Mouse (Mus musculus) adrenal gland, postnatal 36 days (tissue): ENCODE results near the gene Tyms. TPM values are rescaled to one million over a fixed set of nuclear protein-coding genes. Genes with fewer than 3 reads are reported as not detected.
"Not testable (repeated sequence)": the region's sequence is repeated elsewhere in the genome, so short reads cannot be mapped to it uniquely, and the experiment has no call there.

ENCODE experiments used
- DNase-seq, 2 experiments: peaks; one replicate each; pipeline ENCODE4 v3.0.0; 2021; ENCODE audit warnings: mixed read lengths in 1 of 2
- total RNA-seq, 2 experiments: library from RNA; stranded (reverse); gene quantifications; 2 replicates each; pipeline ENCODE4 v1.2.3; 2021

Gene Tyms
- total RNA-seq, 2 experiments from 2014 or later, result 21.3 to 22.2 TPM

DNA sequence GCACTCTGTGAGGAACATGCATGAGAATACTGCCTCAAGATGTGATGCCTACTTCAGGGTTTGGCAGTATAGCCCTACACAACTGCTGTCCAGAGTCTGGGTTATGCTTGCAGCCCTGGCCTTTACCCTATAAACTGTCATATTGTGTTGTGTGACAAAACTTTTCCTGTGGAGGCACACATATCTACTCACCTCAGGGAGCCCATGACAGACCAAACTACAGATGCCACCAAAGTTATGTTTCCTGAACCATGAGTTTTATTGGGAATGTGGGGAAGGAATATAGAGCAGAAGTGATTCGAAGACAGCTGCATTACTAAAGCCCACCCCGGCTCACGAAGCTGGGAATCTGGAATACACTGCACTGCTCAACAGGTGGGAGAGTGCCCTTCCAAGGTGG lies 29.9 kb upstream of the Tyms start:
- no peak for DNase-seq

GRCm38 (mm10) chr5:30098260-30098659 lies 24.8 kb upstream of the Tyms start:
- DNase-seq, result no peak

DNA sequence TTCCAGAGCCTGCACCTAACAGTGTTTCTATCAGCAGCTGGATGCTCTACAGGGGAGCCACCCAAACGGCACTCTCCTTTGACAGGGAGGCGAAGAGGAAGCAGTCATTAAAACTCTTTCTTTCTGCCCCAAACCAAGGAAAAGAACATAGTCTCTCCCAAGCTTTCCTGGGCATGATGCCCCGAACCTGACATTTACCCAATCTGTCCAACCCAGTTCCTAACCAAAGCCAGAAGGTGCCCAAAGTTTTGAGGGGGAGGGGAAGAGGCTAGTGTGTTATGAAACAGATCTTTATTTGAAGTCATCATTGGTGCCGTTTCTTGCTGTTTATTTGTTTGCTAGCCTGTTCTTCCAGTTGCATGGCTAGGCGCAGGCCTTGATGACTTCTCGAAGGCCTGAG lies 22.3 kb upstream of the Tyms start:
- no peak for DNase-seq

GRCm38 (mm10) chr5:30094399-30094798 lies 21.0 kb upstream of the Tyms start:
- no peak for DNase-seq

- no peak for DNase-seq
These were observed 19.3 kb upstream of the Tyms start for GRCm38 (mm10) chr5:30092701-30093100.

DNA sequence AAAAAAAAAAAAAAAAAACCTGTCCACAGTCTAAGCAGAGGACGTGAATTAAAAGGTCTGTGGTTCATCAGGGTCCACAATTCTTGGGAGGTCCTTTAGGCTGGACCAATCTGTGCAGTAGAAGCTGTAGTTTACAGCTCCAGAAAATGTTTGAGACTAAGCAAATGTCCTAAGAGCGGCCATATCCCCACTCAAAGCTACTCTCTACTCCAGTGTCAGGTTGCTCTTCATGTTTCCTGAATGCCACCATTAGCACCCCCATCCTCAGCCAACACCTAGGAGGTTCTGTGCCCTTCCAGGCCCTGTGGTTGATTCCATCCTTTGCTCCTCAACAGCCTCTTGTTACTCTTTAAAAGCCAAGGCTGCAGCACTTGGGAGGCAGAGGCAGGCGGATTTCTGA lies 1.0 kb downstream of the Tyms start:
- no peak for DNase-seq

GRCm38 (mm10) chr5:30071677-30072076 lies 1.7 kb downstream of the Tyms start:
- DNase-seq, result no peak

GRCm38 (mm10) chr5:30067726-30068125 lies 5.7 kb downstream of the Tyms start:
- no peak for DNase-seq

DNA sequence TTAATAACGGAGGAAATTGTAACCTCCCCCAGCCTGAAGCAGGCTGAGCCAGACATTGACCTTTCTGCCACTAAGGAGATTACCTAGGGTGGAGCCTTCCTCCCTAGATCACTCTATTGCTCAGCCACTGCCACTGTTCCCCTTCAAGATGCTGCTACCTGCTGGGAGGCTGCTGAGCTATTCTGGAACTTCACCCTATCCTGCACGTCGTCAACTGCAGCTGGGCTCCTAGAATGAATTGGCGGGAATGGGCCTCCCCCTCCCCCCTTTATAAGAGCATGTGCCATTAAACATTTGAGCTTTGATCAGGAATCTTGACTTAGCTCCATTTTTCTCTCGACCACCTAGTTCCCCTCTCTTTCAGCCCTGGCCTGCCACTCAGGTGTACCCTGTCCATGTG lies 13.8 kb downstream of the Tyms start:
- not testable (repeated sequence) for DNase-seq

- no peak for DNase-seq
These were observed 15.1 kb downstream of the Tyms start for GRCm38 (mm10) chr5:30058216-30058731.

DNA sequence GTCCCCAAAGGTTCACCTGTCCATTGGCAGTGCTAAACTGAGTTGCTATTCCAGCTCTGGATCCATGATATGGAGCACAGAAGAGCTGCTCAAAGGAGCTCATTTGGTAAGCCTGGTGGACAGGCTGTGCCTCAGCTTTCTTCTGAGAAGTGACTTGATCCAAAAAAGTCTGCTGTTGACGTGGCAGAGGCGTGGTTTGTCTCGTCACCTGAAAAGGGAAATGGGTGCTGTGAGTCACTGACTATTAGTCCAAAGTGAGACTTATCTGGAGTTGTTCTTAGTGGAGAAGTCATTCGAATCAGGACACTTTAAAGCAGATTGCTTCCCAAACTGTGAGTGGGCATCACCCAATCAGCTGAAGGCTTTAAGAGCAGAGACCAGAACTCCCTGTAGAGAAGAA lies 33.6 kb downstream of the Tyms start:
- DNase-seq, result not testable (repeated sequence)

DNA sequence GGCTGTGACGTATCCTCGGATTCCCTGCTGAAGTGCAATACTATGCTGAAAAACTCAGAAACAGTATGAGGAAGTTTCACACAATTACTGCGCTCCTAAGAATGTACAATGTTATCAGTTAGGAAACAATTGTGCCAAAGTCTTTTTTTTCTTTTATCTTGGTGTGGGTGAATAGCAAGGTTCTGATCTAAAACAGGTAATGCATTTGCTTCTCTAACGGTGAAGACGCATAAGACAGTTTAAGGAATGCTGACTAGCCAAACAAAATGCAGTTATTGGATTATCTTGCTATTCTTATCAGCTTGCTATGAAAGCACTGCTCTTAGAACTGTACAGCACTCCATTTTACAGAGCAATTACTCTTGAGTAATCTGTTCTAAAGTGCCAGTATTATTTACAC lies 34.1 kb downstream of the Tyms start:
- not testable (repeated sequence) for DNase-seq

DNA sequence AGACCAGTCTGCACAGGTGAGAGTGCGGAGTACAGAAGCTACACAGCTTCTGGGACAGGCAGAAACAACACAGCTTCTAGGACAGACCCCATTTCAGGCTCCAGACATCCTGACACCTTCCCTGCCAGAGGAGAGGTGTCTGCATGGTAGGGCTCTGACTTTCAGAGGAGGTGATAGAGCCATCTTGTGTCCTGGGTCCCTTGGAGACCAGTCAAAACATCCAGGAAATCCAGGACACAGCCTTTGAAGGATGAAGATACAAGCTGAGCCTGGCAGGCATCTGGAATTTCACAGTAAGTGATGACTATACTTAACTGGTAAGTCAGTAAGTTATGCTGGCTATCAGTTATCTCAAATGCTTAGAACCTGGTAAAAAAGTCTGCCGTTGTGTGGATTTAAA lies 36.3 kb downstream of the Tyms start:
- DNase-seq, result not testable (repeated sequence)

DNA sequence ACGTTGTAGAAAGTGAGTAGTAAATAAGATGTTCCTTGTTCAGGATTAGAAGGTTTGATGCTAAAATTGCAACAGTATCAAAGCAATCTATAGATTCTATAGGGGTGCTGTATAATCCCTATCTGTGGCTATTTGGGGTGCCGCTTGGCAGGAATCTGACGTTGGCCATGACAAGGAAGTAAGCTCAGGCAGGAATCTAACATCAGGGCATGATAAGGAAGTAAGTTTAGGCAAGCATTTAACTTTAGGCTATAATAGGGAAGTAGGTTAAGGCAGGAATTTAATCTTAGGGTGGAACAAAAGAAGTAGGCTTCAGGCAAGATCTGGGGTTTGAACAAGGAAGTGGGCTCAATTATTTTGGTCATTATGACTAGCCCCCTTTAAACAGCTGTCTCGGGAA lies 37.6 kb downstream of the Tyms start:
- not testable (repeated sequence) for DNase-seq

- peak in 1 of 2 experiments; percentile 22 for DNase-seq
These were observed 58.8 kb downstream of the Tyms start for GRCm38 (mm10) chr5:30014580-30014979.

DNA sequence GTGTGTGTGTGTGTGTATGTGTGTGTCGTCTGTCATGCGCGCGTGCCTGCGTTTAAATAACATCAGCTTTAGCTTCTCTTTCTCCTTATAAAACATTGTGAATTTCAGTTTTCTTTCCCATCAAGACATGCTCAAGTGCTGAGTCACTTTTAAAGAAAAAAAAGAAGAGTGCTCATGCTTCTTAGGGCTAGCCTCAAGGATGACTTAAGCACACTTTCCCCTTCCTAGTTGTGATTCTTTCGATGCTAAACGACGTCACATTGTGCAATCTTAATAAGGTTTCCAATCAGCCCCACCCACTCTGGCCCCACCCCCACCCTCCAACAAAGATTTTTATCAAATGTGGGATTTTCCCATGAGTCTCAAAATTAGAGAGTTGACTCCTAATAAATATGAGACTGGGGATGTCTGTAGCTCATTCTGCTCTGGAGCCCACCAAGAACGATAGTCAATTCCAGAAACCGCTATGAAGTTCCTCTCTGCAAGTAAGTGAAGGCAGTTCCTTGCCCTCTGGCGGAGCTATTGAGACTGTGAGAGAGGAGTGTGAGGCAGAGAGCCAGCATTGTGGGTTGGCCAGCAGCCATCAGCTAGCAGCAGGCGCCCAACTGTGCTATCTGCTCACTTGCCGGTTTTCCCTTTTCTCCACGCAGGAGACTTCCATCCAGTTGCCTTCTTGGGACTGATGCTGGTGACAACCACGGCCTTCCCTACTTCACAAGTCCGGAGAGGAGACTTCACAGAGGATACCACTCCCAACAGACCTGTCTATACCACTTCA lies 60.5 kb downstream of the Tyms start, which contains the start of gene Il6:
Gene Il6, plus strand, starts transcription at position 389 of the 778 bp plus-strand sequence.
- DNase-seq, result peak; percentile 93

Other genes starting within 250 kb of the Tyms start
- not detected for gene Il6, start 60.5 kb downstream of the Tyms start, total RNA-seq
- not detected for gene Garem2, start 31.5 kb upstream of the Tyms start, total RNA-seq
- gene 3110082J24Rik, start 32.5 kb upstream of the Tyms start, total RNA-seq, result not detected
- gene Hadha, start 81.5 kb upstream of the Tyms start, total RNA-seq, result 100 to 1,000 TPM; 505 to 525 TPM
- gene Hadhb, start 81.6 kb upstream of the Tyms start, total RNA-seq, result 100 to 1,000 TPM; 827 to 996 TPM
- not detected for gene Adgrf3, start 132.1 kb upstream of the Tyms start, total RNA-seq
- gene Selenoi, start 159.0 kb upstream of the Tyms start, total RNA-seq, result 10 to 100 TPM; 24.2 to 25.9 TPM
- under 1 TPM; 0.26 to 0.43 TPM for gene Drc1, start 207.8 kb upstream of the Tyms start, total RNA-seq